Mouse (Mus musculus) cerebellum, postnatal 10 days (tissue): ENCODE measurements at regions not wholly inside any gene's neighbourhood (a gene's known extent, or its start where the extent isn't known, plus 50 kb on each side); places are given as distances from the start of the nearest gene placed in this dataset.
"Not testable (repeated sequence)": the region's sequence is repeated elsewhere in the genome, so short reads cannot be mapped to it uniquely, and the experiment has no call there.

Source experiments
- DNase-seq, 2 experiments: peaks; one replicate each; pipeline ENCODE4 v3.0.0; 2021; ENCODE audit warnings: mixed read lengths in 2 of 2

DNA sequence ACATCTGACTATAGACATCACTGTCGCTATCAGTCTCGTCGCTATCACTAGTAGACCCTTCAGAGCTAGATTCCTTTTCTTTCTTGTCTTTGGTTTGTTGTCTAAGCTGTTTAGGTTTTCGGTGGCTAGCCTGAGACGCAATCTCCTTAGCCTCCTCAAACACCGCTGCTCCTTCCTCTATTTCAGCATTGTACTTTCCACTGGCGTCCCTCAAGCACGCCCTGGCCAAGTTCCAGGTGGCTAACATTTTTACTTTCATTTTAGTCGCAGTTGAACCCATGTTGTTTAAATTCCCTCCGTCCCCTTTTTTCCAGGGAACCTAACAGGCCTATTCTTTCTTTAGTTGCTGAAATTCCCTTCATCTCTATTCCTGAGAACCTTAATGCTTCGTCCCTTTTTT is 95.1 kb downstream of the Mtnr1a start:
- not testable (repeated sequence) for DNase-seq

DNA sequence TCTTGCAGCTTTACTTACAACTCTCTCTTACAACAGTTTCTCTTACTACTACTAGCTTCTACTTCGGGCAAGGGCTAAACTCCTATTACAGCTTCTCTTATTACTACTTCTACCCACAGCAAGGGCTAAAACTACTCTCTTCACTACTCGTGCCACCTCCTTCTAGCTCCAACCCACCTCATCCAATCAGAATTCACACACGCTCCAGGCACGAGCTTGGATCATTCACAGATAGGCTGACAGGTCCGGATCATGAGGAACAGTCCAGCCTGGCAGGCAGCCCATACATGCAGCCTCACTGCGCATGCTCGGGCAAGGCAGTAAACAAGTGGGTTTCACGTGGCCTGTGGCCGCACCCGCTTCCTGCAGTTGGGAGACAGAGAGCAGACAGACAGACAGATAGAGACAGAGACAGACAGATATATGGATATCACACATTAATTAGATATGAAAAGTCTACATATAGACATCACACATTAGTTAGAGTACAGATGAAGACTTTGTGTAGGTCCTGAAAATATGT is 96.2 kb downstream of the Mtnr1a start:
- peak; percentile 2 to 4 for DNase-seq
